Mouse (Mus musculus): ENCODE results near the gene Net1.

DNA sequence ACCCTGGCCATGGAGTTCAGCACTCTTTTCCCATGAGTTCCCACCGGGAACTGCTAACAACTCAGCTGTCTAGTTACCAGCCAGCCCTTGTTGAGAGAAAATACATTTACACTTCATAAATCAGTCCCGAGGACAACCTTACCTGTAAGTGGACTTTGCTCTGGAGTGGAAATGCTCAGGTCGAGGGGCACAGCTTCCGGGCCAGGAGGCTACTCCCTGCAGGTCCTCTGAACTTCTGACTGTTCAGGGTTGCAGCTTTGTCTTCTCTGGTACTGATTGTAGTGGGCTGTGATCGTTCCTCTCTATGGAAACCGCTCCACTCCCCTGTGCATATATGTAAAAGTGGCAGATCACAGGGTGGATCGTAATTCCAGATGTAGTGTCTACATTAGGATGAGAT lies 26.7 kb upstream of the Net1 start:
- no peak for TF ChIP-seq POLR2A (IDR thresholded peaks at IDR 0.05; ENCODE audit: borderline replicate concordance, control insufficient read depth, low read depth, low read length)
- no peak for TF ChIP-seq CTCF (IDR thresholded peaks at IDR 0.05; ENCODE audit: control insufficient read depth, insufficient read depth, low read length)

Measured in bone marrow, adult 2 months (tissue).